Mouse (Mus musculus) testis, adult 2 months (tissue): ENCODE data around the gene Gfra1.

Source experiments
- CTCF ChIP-seq: fragments of 200-500 bp; IDR thresholded peaks from 2 replicates; pipeline ENCODE4 v1.5.1; 2012; ENCODE audit warnings: low read depth, mild to moderate bottlenecking, inconsistent platforms, low read length, moderate library complexity; ENCODE audit not compliant: control insufficient read depth, insufficient read depth, insufficient replicate concordance
- POLR2A ChIP-seq: fragments of 200-500 bp; IDR thresholded peaks from 2 replicates; pipeline ENCODE4 v1.6.1; 2012; ENCODE audit warnings: low read depth, mild to moderate bottlenecking, inconsistent platforms, low read length, moderate library complexity; ENCODE audit not compliant: control insufficient read depth

DNA sequence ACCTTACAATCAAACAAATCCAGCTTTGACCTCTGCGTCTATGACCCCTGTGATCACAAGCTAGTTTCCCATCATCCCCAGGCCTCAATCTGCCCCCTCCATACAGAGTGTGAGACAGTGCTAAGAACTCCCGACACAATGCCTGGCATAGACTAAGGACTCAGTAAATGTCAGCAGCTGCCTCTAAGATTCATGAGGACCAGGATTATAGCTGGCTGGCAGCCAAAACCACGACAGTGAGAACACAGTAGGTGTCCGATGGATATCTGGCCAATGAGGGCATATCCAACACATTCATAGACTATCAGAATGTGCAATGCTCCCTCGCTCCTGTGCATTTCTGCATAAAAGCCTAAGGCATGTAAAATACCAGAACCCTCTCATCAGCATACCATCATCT is 5.0 kb downstream of the Gfra1 start:
- TF ChIP-seq POLR2A (no peak), CTCF (no peak)
